Mouse (Mus musculus): Measurements from ENCODE around the gene Cenpb.

Cenpb gene

DNA sequence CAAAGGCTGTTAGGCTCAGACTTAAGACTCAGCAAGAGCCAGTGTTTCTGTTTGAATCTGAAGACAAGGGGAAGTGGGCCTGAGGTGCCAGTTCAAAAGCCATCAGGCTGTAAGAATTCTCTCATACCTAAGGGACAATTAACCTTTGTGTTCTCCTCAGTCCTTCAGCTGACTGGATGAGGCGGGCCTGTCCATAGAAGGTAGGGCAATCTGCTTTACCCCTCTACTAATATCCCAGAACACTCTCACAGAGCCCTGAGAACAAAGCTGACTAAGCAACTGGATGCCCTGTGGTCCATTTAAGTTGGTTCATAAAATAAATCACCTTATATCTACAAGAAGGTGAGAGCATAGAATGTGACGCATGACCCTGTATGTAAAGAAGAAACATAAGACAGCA is 13.7 kb downstream of the Cenpb start:
- DNase-seq (ENCODE audit: low spot score) = no peak

DNA sequence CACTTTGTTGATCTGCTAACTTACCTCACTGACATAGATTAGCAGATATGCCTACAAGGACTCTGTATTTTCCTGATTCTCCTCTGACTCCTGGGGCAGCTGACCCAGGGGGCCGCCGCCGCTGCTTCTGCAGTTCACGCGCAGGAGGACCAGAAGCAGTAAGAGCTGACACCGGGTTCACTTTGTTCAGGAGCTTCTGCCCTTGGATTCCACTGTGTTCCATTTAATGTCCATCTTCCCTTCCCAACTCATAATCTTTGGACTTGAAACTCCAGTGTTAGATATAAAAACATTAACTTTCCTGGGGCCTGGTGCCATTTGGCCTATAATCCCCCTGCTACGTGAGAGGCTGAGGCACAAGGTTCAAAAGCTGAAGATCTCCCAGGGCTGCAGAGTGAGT is 15.9 kb downstream of the Cenpb start:
- no peak for DNase-seq (ENCODE audit: low spot score)

DNA sequence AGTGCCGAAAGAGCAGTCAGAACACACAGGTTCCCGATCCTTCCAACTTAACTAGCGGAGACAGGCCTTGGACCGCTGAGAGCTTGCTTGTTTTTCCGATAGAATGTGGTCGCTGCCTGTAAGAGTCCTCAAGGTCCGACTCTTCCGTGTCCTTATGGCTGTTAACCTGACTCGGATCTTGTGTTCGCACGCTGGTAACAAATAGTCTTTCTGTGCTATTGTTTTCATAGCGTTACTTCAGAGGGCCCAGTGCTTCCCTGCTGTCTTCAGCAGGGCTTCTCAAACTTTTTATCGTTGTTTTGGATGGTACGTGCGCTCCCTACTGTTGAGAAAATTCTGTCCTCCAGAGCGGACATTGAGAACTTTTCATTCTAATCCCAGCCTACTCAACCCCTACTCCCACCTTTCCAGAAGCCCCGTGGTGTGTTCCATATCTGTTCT is 19.2 kb downstream of the Cenpb start:
- DNase-seq (ENCODE audit: low spot score) = no peak

DNA sequence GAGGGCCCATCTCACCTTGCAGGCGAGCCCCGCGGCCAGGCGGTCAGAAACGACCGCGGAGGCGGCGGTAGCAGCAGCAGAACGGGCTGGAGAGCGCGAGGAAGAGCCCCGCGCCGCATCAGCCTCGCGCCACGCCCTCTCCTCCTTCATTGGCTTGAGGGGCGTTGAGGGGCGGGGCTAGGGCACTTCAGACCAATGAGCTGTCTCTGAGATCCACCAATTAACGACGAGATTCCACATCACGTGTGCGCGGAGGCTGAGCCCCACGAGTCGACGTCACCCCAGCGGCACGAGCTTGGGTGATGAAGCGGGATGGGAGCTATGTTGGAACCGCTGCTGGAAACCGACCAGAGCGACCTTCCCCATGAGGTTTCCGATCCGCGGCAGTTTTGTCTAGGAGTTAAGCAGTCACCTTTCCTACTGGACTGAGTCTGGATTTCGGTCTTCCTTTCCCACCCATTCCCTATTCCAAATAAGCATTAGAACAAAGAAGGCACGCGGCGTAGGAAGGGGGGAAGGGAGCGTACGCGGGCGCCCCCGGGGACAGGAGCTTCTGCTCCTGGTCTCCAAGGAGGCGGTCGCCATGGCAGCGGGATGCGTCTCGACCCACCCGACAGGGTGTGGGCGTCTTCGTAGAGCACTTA is 19.8 kb downstream of the Cenpb start, which contains the start of gene 1700037H04Rik:
Gene 1700037H04Rik (minus strand): TSS at position 144 of the 644 bp plus-strand sequence.
- peak; percentile 95 for DNase-seq (ENCODE audit: low spot score)

DNA sequence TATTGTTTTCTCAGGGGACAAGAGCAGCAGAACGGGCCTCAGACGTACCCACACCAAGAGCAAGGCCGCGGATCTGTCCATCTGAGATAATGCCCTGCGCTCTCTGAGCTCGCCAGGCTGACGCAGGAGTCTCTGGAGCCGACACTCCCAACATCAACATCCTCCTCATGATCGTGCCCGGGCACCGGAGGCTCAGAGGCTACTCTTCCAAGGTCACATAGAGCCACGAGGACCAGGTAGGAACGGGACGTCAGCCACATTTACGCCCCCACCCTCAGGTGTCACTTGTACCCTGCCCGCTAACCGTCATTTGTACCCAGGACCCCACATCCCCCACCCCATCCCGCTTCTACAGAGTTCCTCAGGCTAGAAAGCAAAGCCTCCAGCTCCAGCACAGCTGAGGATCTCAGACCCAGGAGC is 20.4 kb downstream of the Cenpb start:
- no peak for DNase-seq (ENCODE audit: low spot score)

DNA sequence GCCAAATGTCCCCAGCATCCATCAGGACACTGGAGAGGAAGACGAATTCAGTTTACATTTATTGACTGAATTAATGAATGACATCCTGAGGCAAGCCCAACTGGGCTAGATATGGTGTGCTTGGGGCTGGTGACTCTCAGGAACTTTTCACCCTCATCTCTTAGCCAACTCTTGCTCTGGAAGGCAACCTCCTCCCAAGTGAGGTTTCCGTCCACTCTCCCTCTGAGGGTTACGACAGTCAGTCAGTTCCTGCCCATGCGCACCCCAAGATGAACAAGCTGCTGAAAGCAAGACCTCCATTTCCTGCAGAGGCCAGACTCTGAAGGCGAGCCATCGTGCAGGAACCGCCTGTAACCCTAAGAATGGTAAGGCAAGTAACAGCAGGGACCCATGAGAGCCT is 22.9 kb downstream of the Cenpb start:
- no peak for DNase-seq (ENCODE audit: low spot score)

DNA sequence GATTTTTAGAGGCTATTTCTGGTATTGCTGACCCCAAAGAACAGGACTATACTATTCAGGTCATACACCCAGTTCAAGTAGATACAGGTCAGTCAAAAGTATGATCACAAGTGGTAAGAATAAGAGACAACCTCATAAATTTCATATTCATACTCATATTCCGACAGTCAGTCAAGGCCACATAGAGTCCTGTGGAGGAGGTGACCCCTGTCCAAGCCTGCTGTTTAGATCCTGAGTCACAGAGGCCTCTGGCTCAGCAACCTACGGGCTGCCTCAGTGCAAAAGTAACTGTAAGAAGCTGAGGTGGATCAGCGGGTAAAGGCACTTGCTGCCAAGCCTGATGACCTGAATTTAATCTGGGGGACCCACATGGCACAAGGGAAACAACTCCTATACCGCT is 25.8 kb downstream of the Cenpb start:
- no peak for DNase-seq (ENCODE audit: low spot score)

DNA sequence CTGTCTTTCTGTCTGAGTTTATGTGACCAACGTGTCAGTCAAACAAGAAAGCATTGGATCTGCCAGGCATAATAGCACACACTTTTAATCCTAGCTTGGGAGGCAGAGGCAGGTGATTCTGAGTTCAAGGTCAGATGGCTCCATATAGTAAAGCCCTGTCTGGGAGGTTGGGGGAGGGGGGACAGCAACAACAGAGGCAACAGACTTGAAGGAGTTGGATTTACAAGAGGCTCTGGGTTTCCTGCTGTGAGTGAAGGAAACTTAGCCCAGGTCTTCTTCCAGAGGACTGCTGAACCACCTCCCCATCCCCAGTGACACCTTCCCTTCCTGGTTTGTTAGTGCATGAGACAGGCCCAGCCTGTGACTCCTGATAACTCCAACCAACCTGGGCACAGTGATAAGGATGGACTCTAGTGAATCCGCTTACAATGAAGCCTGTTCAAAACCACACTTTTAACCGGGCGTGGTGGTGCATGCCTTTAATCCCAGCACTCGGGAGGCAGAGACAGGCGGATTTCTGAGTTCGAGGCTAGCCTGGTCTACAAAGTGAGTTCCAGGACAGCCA is 27.6 kb downstream of the Cenpb start:
- no peak for DNase-seq (ENCODE audit: low spot score)

DNA sequence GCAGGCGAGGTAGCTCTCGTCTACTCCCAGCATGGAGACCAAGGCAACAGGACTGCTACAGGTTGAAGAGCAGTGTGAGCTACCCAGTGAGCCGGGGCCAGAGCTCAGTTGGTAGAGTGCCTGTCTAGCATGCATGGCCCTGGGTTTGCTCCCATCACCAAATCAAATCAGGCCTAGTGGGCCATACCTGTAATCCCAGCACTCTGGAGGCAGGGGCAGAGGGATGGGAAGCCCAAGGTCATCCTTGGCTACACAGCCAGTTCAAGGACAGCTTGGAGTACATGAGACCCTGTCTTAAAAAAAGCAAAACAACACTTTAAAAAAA is 30.7 kb downstream of the Cenpb start:
- DNase-seq (ENCODE audit: low spot score) = no peak

DNA sequence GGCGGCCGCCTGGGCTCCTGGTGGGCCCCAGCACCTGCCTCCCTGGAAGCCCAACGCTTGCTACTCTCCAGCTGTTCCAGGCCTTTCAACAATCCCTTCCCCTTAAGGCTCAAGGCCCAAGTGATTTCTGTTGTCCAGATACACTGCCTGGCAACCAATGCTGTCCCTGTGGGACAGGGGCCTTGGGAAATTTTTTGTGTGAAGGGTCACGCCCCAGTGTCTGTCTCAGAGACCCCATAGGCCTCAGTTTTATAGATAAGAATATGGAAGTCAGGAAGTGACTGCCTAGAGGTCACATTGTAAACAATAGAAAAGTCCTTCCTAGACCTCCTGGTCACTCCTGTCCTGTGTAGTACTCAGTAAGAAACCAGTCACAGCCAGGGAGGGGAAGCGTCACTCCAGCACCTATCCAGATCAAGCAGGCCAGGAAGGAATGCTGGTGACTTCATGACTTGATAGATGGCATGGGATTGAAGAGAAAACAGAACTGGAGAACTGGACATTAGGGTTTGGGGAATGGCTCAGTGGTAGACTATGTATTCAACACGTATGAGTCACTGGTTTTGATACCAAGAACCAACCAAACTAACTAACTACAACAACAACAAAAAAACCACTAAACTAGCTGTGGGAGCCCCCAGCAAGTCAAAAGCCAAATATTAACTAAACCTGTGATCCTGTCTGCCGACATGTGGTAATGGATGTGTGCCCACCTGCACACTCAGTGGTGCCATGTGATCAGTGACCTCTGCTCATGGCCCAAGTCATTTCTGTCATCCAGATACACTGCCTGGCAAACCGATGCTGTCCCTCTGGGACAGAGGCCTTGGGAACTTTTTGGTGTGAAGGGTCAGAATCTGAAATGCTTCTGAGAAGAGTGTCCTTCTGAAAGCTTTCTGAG is 31.3 kb downstream of the Cenpb start:
- no peak for DNase-seq (ENCODE audit: low spot score)

DNA sequence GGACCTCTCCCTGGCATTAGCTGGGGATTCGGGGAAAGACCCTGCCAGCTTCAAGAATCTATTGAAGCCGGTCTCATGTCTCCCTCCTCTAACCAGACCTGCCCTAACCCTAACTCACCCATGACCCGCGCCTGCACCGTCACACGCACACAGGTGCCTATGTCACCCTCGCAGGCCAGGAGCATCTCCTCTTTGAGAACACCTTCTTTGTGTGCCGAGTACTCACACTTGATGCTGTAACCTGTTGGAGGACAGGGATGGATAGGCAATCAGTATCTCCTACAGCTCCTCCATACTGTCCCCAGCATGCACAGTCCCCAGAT is 32.9 kb downstream of the Cenpb start:
- DNase-seq (ENCODE audit: low spot score) = no peak

DNA sequence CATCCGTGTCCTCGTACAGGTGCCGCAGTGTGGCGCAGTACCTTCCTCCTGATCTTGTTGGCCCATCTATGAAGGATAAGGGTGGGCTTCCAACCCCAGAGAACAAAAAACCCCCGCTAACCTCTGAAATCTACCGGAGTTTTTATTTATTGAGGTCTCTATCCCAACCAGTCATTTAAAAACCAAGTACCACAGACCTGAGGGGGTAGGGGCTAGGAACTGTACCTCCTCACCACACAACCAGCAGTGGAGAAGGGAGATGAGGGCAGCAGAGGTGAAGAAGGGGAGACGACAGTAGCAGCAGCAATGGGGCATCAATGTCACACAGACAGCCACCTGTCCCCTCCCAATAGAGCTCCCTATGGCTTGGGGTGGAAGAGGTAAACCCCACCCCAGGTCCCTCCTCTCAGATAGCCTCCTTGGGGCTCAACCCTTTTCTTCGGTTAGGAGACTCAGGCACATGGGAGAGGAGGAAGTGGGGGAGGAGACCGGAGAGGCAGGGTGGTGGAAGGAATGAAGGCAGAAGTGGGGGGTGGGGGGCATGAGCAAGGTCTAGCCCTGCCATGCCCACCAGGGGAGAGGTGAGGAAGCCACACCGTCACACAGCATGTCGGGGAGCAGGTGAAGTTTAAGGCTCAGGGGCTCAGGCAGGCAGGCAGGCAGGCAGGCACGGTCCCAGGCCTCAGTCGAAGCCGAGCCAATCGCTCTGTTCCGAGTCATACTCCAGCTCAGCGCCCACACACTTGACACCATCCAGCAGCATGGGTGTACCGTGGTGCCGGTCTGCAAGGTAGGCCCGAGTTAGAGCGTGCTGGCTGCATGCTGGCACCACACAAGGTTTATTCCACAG is 33.4 kb downstream of the Cenpb start:
- DNase-seq (ENCODE audit: low spot score) = no peak

DNA sequence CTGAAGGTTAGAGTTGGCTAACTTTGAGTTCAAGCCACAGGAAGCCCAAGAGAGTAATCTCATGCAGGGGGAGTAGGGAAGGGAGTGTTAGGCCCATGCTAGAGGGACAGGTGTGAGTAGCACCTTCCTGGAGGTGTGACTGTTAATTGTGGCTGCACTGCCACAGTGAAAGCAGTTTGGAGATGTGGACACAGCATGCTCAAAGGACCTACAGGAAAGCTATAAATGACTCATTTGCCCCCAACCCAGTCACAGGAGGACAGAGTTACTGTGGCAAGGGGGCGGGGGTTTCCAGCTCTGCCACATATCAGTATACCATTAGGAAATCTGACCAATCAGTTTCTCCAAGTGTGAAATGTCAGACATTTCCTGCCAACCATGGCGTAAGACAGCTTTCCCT is 34.3 kb downstream of the Cenpb start:
- DNase-seq (ENCODE audit: low spot score) = no peak

DNA sequence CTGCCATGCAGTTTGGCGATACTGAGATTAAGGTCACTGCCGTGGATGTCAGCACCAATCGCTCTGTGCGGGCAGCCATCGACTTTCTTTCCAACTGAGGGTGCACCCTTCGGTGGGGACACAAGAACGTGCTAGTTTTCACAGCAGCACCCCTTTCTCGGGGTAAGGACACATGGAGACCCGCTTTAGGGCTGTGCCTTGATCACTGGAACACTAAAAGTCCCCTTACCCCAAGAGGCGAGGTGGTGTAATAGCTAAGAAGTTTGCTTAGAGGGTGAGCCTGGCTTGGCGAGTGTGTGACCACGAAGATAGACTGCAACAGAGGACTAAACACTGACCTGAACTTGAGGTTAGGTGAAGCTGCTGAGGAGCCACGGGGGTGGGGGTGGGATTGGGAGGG is 34.7 kb downstream of the Cenpb start:
- no peak for DNase-seq (ENCODE audit: low spot score)

DNA sequence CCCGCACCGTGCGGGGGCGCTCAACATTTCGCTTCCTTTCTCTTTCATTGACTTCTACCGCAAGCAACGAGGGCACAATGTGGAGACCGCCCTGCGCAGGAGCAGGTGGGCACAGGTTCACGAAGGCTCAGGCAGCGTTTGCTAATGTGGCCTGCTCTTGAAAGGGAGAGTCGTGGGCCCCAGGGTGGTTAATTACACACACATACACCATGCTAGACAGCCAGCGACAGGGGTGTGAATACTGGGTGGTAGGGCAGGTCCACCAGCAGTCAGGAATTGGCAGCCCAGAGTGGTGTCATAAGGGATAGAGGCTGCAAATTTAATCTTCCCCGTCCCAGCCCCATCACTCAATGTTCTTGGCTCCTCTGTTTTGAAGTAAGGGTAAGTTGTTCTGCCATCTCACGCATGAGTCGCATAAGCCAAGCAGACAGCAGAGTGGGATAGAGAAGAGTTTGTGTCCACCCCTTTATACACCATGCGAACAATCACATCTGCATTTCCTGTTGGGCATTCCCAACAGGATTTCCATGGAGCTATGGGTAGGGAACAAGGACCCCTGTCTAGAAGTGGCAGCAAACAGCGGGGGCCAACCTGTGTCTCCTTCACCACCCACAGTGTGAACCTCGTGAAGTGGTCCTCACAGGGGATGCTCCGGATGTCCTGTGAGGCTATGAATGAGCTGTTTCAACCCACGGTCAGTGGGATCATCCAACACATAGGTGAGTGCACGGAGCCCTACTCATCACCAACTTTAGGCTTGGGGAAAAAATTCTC is 36.7 kb downstream of the Cenpb start:
- DNase-seq (ENCODE audit: low spot score) = no peak

DNA sequence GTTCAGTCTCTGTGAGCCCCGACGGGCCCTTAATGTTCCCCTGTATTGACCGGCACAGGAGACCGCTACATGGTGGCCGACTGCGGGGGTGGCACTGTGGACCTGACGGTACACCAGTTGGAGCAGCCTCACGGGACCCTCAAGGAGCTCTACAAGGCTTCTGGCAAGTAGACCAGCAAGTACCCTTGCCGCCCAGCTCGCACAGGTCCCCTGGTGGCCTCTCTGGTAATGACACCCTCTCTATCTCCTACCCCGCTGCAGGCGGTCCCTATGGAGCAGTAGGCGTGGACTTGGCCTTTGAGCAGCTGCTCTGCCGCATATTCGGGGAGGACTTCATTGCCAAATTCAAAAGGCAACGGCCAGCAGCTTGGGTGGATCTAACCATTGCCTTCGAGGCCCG is 37.3 kb downstream of the Cenpb start:
- DNase-seq (ENCODE audit: low spot score) = peak; percentile 80

DNA sequence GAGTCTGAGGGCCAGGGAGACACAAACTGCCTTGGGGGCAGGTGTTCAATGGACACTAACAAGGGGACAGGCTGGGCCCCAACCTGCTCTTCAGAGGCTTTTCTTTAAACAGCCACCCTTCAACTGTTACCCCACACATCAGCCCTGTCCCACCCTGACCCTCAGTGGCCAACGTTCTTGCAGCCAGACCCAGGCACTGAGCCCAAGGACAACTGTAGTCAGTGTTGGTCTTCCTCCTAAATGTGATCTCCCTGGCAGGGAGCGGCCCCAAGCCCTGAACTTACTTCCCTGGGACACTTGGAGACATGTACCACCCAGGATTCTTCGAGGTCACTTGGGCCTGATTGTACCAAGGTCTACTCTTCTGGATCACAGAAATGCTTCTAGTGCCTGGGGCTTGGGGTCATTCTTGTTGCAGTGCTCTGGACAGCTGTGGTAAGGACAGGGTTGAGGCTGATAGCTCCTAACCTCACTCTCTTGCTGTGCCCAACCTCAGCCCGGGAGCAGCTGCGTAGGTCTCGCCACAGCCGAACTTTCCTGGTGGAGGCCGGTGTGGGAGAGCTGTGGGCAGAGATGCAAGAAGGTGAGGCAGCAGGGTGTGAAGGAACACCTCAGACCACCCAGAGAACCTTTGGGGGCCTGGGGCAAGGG is 38.4 kb downstream of the Cenpb start:
- DNase-seq (ENCODE audit: low spot score) = no peak

DNA sequence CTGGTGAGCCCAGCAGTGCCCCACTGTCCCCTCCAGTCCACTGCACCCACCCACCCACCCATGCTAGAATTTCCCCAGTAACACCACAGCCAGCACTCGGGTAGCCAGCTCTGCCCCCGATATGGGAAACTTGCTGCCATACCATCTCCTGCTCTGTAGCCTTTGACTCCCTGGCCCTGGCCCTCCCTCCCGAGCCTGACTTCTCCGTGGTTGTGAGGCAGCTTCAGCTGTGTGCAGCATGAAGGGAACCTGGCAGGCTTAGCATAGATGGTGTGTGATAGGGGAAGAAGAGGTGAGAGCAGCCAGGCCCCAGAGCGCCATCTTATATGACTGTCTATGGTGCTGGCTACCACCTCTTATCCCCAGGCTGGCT is 39.3 kb downstream of the Cenpb start:
- DNase-seq (ENCODE audit: low spot score) = no peak

DNA sequence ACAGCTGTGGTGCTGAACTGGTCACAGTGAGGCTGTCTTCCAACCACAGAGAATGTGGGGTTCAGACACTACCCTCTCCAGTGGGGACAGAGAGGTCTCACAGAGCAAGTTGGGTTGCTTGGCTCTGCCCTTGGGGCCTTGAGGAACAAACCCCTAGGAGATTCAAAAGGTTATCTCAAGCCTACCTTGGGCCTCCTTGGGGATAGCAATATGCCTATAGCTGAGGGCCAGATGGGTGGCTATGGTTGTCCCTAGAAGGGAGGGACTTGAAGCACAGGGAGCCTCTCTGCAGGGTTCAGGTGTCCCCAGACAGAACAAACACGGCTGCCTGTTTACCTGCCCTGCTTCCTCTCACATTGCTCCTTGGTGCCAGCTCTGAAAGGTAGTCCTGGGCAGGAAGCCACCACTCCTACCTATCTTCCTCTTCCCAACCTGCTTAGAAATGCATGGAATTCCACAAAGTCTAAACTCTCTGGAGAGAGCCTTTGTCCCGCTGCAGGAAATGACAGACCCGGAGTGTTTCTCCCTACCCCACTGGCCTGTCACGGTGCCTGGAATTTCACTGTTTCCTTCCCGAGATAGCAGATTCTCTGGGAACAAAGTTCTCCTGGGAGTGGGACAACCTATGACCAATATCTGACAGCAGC is 39.9 kb downstream of the Cenpb start:
- no peak for DNase-seq (ENCODE audit: low spot score)

DNA sequence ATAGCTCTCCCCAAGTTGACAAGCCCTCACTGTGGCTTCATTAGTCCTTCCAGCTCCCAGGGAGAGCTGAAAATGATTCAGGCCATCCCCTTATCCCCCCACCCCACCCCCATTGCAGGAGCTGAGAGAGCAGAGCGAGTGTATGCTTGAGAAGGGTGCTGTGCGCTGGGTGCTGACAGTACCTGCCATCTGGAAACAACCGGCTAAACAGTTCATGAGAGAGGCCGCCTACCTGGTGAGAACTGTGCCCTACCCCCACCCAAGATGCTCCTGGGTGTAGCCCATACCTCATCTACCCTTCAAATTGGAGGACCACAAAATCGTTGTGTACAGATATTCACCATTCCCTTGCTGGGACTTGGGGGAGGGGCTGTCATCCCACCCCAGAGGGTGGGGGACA is 40.6 kb downstream of the Cenpb start:
- no peak for DNase-seq (ENCODE audit: low spot score)

DNA sequence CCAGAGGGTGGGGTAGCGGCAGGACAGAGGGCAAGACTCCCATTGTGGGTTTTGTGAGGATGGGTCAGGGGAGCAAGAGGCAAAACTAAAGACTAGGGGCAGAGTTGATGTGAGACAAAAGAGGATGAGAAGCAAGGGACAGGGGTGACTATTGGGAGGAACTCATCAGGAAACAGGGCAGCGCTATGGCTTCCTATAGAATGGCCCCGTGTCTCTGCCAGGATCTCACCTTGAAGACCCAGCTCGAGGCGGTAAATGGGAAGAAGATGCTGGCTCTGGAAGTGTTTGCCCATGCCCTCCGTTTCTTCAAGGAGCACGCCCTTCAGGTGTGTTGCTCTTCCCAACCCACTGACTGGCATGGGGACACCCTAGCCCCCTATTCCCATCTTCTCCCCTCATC is 41.1 kb downstream of the Cenpb start:
- no peak for DNase-seq (ENCODE audit: low spot score)

Measured in yolk sac, embryonic 10.5 days (tissue).